Mouse (Mus musculus) erythroblast, adult 5-6 weeks (primary cell): ENCODE data around the gene Rai14. TPM values are rescaled to one million over a fixed set of nuclear protein-coding genes. Genes with fewer than 3 reads are reported as not detected.
"Not testable (repeated sequence)": the region's sequence is repeated elsewhere in the genome, so short reads cannot be mapped to it uniquely, and the experiment has no call there.

Experiments
- ATAC-seq: replicated peaks from 2 replicates; pipeline ENCODE4 v1.8.0; 2016; ENCODE audit warnings: moderate number of reproducible peaks, mild to moderate bottlenecking, moderate TSS enrichment, inconsistent platforms; ENCODE audit not compliant: poor library complexity, low FRiP score, severe bottlenecking
- total RNA-seq, 2 experiments: library from RNA; stranded (forward) in 1 of 2; stranded (reverse) in 1 of 2; fragments of 150-400 nt in 1 of 2; fragments of 200-764, 138-1000 nt in 1 of 2; gene quantifications; 2 replicates each; pipeline versions ENCODE4 v1.2.3 to v1.2.4; 2015 to 2017; ENCODE audit warnings: low replicate concordance in 2 of 2

Gene Rai14
- total RNA-seq, 2 experiments from 2014 or later = 0.19 to 0.94 TPM

GRCm38 (mm10) chr15:10579159-10579558 is 135.3 kb downstream of the Rai14 start:
- ATAC-seq = no peak

GRCm38 (mm10) chr15:10566486-10566885 is 147.9 kb downstream of the Rai14 start:
- no peak for ATAC-seq

- no peak for ATAC-seq
Measured at GRCm38 (mm10) chr15:10564201-10564600, 150.2 kb downstream of the Rai14 start.

GRCm38 (mm10) chr15:10562281-10562680 is 152.1 kb downstream of the Rai14 start:
- no peak for ATAC-seq

GRCm38 (mm10) chr15:10560005-10560404 is 154.4 kb downstream of the Rai14 start:
- no peak for ATAC-seq

- no peak for ATAC-seq
Measured at GRCm38 (mm10) chr15:10558465-10558864, 156.0 kb downstream of the Rai14 start, which contains the start of gene Ttc23l. Gene Ttc23l, minus strand, starts transcription at chr15:10558668.

- ATAC-seq = no peak
Measured at GRCm38 (mm10) chr15:10554336-10554735, 160.1 kb downstream of the Rai14 start.

GRCm38 (mm10) chr15:10540271-10541088 is 173.9 kb downstream of the Rai14 start:
- ATAC-seq = no peak

GRCm38 (mm10) chr15:10535969-10536368 is 178.5 kb downstream of the Rai14 start:
- ATAC-seq = no peak

GRCm38 (mm10) chr15:10534591-10534990 is 179.8 kb downstream of the Rai14 start:
- no peak for ATAC-seq

- ATAC-seq = not testable (repeated sequence)
Measured at GRCm38 (mm10) chr15:10533361-10533760, 181.1 kb downstream of the Rai14 start.

GRCm38 (mm10) chr15:10531352-10531751 is 183.1 kb downstream of the Rai14 start:
- no peak for ATAC-seq

GRCm38 (mm10) chr15:10525896-10526295 is 188.5 kb downstream of the Rai14 start:
- ATAC-seq = no peak

Other genes with a start within 250 kb of the Rai14 start
- gene Dnajc21, start 244.1 kb downstream of the Rai14 start, total RNA-seq (2015; ENCODE audit: low replicate concordance) = 5.2 and 26.5 TPM in 2 replicates
- gene Dnajc21, start 244.1 kb downstream of the Rai14 start, total RNA-seq (2017; ENCODE audit: low replicate concordance) = 6.6 and 9.9 TPM in 2 replicates
- gene Brix1, start 228.7 kb downstream of the Rai14 start, total RNA-seq (2015; ENCODE audit: low replicate concordance) = 32.2 and 39.6 TPM in 2 replicates
- gene Brix1, start 228.7 kb downstream of the Rai14 start, total RNA-seq (2017; ENCODE audit: low replicate concordance) = 4.9 and 12.0 TPM in 2 replicates
- 9.2 and 10.6 TPM in 2 replicates for gene Rad1, start 228.6 kb downstream of the Rai14 start, total RNA-seq (2015; ENCODE audit: low replicate concordance)
- 1.3 and 6.4 TPM in 2 replicates for gene Rad1, start 228.6 kb downstream of the Rai14 start, total RNA-seq (2017; ENCODE audit: low replicate concordance)
- not detected in 2 replicates for gene Ttc23l, start 156.0 kb downstream of the Rai14 start, total RNA-seq (2015; ENCODE audit: low replicate concordance)
- not detected in 2 replicates for gene Ttc23l, start 156.0 kb downstream of the Rai14 start, total RNA-seq (2017; ENCODE audit: low replicate concordance)
- not detected in 2 replicates for gene C1qtnf3, start 237.7 kb upstream of the Rai14 start, total RNA-seq (2015; ENCODE audit: low replicate concordance)
- gene C1qtnf3, start 237.7 kb upstream of the Rai14 start, total RNA-seq (2017; ENCODE audit: low replicate concordance) = not detected in 2 replicates